Mouse (Mus musculus) T-cell, adult 2 months (primary cell): ENCODE data around the gene Cdhr1.
A peak's percentile ranks its signal among the peaks of the same experiment; 100 is the strongest.
"Not testable (repeated sequence)": the region's sequence is repeated elsewhere in the genome, so short reads cannot be mapped to it uniquely, and the experiment has no call there.

Experiments used
- DNase-seq: peaks from one replicate; pipeline ENCODE4 v3.0.0; 2022; ENCODE audit warnings: low spot score

Gene Cdhr1

DNA sequence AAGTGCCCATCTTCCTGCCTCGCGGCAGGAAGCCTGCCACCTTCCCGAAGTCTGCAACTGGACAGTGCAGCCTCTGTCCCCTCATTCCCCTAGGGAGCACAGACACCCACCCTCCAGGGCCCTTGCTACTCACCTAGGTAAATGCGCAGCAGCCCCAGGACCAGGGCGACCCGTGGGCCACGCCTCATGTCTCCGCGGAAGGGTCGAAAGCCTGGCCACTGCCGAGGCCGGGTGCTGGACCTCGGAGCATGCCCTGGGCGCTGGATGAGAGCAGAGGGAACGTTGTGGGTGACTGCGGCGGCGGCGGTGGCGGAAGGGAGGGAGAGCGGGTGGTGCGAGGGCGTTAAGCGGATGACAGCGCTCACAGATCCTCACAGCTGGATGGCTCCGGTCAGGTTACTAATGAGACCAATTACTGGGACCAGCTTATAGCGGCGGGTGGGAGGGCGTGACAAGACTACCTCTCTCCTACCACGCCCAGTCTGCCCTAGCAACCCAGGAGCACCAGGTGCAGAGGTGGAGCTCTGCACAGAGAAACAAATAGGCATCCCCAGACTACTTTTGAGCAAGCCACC, at the start of gene Cdhr1:
TSS of gene Cdhr1 (minus strand) at position 392 of the 575 bp plus-strand sequence.
- DNase-seq = no peak

DNA sequence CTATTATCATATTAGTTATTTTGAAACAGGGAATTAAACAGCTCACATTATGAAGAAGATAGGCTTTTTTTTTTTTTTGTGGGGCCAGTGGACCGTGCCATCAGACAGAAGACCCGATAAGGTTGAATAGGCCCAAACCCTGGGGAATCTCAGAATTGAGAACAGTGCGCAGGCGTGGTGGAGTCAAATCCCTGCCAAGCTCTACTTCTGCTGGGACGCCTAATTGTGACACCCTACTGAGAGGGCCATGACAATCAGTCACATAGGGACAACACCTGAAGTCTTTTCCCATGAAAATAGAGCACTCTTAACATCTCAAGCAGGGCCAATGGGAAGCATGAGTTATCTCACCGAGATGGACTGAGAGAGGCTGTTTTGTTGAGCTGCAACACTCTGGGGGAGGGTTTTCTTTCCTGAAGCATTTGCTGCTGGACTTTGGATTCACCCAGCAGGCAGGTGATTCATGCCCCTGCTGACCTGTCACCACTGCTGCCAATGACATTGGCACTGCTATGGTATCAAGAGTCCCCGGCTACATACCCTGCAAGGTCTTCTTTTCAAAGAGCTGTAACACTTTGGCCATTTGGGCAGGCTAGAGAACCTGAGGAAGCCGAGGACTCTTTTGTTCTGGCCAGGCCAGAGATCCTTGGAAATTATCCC, 41.0 kb upstream of the Cdhr1 start:
- DNase-seq = no peak

DNA sequence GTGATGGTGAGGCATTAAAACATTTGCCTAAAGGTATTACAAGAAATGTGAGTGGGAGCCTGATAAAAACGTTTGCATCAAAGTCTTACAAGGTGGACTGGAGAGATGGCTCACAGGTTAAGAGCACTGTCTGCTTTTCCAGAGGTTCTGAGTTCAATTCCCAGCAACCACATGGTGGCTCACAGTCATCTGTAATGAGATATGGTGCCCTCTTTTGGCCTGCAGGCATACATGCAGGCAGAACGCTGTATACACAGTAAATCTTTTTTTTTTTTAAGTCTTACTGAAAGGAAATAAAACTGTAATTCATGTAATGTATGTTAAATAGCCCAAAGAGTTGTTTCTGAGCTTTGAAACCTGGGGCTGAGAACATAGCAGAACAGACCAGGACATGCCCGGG, 39.4 kb upstream of the Cdhr1 start:
- DNase-seq = not testable (repeated sequence)

DNA sequence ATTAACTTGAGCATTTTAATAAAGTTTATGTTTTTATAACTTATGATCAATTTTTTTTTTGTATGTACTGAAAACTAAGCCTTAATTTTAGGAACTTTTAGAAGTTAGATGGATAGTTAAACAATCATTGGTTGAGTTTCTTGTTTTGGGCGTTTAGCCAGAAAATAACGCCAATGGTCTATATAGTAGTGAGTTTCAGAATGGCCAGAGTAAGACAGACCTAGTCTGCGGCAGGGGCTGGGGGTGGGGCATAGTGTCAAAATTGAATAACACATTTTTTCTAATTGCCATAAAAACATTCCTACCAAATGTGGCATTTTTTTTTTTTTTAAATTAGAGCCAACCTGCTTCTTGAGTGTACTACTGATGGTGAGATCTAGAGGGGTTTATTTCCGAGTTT, 38.0 kb upstream of the Cdhr1 start:
- DNase-seq = no peak

DNA sequence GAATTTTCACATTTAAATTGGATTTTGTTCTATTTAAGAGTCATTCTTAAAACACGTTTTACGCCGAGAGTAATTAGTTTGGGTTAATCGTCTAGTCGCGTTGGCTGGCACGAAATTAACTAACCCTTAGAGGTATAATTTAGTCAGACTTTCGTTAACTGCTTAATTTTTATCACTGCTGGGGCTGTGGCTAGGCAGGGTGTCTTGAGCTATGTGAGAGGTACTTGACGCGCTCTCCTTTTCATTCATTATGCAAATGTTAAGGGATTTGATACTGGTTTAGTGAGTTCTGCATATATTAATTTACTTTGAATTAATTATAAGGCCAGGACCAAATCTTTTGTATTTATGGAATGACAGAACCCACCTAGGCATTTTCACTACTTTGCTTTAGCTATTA, 37.5 kb upstream of the Cdhr1 start:
- DNase-seq = no peak

DNA sequence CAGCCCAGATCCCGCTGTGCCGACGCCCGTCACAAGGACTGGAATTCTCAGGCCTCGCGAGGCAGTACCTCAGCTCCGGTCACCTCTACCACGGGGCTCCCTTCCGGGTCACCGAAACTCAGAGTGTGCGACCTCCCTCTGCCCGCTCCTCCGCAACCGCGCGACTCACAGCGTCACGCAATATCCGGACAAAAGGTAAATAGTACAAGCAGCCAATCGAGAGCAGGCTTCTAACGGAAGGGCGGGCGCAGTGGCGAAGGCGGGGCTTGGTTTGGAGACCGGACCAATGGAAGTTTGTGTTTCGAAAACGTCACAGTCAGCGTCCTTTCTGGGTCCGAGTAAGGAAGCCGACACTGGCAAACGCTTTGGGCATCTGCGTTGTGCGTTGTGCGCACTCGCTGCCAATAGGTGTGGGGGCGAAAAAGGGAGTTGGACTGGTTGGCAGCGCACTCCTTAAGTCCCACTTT, 37.0 kb upstream of the Cdhr1 start, which contains the start of gene Ghitm:
TSS of gene Ghitm (minus strand) at position 146 of the 467 bp plus-strand sequence.
- peak; percentile 98 for DNase-seq

DNA sequence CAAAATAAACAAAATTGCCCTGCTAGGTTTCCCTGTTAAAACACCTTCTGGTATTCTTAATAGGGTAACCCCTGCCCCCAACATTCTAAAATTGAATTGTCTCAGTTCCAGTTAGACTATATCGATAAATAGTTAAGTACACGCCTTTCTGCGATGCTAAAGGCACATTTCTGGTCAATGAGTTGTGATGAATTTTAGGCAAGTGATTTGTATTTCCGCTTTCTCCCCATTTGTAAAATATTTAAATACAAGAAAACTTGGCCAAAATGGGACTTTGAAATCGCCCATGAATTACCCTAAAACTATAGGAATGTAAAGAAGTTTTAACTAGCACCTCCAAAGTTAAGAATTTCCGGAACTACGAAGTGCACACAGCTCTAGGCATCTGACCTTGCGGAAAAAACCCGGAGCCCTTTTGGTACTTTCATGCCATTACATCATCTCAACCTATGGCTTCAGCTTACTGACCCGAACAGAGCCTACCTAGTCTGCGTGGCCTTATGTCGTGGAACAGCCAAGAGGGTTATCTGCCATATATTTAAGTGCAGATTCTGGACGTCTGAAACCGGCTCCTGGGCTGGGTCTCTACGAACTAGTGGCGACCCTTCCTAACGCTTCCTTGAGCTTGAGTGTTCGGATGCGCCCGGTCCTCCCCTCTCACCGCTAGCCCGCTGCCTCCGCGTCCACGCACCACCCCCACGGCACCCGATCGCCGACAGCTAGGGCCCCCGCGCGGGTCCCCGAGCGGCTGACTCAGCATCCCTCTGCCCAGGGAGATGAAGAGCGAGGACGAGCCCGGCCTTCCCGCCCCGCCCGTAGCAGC, 36.4 kb upstream of the Cdhr1 start:
- peak; percentile 48 for DNase-seq

DNA sequence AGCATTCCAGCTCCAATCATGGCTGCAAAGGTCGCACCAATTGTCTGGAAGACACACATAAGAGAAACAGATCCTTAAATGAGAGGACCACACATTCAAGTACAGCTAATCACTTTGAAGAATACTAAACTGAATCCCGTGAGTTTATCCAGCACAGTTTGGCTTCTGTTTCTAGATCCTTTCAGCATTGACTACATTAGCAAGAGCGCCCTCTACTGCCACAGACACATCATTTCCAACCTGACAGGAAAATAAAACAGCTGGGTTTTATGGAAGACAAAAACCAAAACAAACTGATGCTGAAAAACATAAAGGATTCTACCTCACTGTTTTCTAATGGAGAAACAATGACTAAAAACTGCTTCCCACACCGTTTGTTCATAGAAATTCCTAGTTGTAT, 29.5 kb upstream of the Cdhr1 start:
- peak; percentile 37 for DNase-seq

DNA sequence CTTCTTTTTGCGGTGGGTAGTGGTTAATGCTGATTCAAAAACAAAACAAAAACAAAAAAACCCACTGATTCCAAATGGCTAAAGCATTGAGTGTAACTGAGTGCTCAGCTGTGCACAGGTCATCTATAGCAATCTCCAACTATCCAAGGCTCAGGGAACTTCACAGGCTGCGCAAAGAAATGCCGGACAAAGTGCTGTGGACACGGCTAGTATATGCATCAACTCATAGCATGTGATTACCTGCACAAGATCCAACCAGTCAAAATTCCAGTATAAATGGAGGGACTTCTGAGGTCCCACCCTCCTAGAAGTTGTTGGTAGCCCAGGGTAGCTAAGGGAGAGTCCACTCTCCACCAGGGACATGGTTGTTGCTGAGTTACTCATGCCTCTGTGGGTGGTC, 21.1 kb upstream of the Cdhr1 start:
- no peak for DNase-seq

DNA sequence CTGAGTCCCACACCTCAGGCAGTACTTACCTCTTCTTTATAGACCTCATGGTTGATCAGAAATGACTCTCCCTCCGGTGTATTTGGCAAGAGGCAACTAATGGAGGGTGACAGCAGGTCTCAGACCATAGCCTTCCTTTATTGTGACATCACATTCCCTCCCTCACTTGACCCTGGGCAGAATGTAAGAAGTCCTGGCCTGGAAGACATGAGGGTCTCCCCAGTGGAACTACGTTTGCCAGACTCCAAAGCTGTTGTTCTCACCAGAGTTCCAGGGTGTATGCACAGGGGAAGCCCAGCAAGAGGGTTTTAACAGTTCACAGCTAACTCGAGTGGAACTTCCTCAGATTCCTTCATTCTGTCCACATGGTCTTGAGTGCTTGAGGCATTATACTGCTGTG, 15.8 kb upstream of the Cdhr1 start, which contains the start of gene 2610528A11Rik:
TSS of gene 2610528A11Rik (minus strand) at position 101 of the 400 bp plus-strand sequence.
- no peak for DNase-seq

DNA sequence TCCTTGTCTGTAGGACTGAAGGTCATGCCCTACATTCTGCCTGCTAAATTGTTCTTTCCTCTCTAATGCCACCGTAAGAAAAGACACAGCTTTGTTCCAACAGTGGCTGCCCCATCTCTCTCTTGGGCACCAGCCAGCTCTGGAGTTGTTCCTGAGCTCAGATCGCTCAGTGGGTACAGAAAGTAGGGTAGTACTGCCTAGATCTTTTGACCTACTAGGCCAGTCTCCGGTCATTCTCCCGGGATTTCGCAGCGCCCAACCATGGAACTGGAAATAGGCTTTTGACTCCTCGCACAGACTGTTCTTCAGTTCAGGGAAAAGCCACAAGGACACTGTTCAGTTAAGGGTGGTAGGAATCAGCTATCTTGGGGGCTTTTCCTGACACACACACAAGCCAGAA, 14.8 kb upstream of the Cdhr1 start:
- DNase-seq = no peak

DNA sequence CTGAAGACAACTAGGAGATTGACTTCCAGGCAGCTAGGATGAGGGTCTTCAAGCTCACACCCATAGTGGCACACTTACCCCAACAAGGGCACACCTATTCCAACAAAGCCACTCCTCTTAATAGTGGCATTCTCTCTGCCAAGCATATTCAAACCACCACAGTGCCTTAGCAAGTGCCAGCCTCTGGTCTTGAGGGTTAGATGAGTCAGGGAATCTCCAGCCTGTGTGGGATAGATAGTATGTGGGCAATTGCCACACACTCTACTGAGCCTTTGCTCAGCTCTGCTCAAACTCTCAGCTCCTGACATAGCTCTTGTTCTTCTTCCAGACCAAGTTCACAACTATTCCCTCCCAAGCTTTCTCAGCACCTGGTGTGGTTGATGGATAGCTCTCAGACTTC, 13.2 kb upstream of the Cdhr1 start:
- DNase-seq = no peak

DNA sequence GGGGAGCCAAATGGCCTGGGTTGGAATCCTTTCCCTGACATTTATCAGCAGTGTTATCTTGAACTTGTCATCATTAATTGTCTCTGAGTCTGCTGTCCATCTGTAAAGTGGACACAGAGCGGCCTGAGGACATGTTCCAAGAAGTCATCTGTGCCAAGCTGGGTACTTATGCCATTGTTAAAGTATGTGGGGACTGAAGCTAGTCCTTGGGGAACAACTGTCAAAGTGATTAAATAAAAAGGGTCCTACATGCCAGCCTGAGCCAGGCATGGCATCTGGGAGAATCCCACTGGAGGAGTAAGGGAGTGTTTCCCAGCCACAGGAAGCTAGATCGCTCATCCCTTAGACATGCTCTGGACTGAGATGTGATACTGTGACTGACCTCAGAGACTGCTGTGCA, 12.3 kb upstream of the Cdhr1 start:
- DNase-seq = no peak

DNA sequence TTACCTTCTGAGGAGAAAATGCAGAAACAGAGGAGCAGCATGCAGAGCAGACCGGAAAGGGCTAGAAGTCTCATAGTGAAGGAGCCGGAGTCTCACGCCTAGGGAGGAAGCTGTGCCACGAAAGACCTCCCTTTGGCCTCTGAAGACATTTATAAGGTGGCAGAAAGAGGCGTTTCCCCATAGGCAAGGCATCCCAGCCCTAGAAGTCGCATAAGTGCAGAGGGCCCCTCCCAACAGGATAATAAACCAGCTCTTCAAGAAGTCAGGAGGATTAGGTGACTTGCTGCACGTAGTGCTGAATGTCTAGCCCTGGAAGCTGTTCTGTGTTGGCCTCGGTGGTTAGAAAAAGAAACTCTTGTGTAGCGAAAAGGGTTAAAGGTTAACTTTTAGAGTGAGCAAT, 11.8 kb upstream of the Cdhr1 start:
- no peak for DNase-seq

DNA sequence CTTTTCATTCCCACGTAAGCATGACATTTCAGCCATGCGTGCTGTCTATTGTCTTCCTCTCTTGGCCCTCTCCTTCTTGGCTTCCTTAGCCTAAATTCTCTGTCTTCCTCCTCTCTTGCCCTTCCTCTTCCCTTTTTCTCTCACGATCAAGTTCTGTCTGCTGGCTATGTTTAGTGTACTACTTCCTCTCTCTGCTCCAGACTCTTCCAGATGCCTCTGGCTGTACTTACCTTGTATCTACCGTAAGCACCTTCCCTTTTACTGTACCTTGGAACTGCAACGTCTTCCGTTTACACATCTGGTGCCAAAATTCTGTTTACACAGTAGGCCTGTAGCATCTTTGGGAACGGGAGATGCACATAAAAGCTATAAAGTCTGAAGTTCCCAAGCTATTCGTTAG, 11.3 kb upstream of the Cdhr1 start:
- no peak for DNase-seq

DNA sequence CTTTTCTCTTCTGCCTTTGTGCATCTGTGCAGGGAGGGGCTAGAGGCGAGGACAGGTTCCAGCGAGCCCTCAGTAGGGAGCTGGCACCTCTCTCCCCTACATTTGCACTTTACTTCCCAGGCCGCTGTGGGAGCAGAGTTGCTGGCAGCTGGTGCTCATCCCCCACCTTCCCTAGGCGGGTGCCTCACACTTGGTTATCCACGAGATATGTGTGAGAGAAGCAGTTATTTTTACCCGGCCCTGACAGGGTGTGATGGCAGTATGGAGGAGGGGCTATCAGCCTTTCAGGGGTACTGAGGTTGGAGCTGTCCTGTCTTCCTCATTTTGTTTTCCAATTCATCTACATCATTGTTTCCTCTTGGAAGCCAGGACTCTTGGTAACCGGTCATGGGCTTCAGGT, 7.7 kb upstream of the Cdhr1 start:
- no peak for DNase-seq

DNA sequence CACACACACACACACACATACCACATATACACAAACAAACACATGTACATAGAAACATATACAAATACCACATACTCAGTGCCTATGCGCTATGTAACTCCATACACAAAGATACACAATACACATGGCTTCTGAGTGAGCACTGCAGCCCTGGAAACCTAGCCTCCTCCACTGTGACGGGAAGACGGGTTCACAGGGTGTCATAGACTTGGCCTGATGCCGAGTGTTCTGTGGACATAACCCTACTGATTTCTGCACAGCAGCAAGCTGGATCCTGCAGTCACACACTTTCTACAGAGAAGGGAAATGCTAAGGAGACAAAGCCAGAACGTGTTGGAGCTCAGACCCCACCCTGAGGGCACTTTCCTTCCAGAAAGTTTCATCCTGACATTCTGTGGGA, 6.6 kb upstream of the Cdhr1 start:
- no peak for DNase-seq

DNA sequence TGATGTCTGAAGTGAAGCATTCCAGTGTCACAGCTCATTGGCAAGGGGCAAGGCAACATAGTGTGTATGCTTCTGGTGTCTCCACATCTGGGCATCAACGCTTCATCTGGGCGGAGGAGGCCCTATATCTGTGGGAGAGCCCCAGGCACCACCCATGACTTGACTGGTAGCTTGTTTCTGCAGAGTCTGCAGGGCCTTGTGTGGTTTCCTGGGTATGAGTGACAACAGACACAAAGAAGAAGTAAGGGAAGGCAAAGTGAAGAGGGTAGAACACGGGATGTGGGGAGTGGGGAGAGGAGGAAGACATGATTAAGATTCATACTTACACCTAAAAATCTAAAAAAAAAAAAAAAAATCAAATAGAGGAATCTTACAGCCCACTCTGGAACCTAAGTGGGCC, 4.3 kb upstream of the Cdhr1 start:
- DNase-seq = no peak

DNA sequence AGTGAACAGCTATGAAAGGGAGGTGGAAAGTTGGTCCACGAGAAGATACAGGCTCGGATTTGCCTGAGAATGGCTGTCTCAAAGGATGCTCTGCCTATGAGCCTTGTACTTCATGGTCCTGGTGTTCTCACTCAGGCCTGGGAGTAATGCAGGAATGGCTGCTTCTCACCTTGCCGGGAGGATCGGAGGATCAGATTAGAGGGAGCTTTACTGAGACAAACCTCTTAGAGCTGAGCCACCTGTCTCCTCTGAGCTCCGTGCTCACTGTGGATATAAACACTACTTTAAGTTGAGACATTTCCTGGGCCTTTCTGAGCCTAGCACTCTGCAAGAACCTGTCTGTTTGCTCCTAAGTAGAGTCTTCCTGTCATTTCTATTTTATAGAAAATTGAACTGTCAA, 3.4 kb upstream of the Cdhr1 start:
- no peak for DNase-seq

DNA sequence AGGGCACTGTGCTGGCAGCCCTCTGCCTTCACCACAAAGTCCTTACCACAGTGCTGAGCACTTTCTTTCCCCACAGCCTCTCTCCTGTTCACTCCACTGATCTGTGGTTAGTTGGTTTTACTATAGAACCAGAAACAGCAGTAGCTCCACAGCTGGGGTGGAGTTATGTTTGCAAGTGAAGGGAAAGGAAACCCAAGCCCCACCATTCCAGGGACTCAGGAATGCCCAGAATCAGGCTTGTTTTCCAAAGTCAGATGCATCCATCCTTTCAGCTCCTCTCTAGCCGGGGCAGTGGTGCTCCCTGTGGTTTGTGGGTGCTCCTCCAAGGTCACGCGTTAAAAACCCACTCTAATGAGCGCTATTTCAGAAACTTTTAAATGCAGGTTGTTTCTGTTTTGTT, 2.6 kb downstream of the Cdhr1 start:
- DNase-seq = no peak

DNA sequence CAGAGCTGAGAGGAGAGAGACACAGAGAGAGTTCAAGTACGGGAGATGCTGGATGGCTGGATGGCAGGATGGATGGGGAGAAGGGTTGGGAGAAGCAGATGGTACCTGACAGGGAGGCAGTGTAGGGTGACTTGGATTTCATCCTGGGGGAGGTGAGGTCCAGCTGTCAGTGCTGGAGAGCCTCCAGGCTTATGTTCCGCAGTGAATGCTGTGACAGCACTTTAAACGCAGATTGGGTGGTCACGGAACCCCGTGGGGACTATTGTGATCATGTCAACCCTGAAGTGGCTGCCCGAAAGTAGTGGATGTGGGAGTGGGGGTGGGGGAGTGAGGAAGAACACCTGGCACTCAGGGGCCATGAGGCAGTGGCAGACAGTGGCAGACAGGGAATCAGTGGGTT, 3.7 kb downstream of the Cdhr1 start:
- DNase-seq = no peak

DNA sequence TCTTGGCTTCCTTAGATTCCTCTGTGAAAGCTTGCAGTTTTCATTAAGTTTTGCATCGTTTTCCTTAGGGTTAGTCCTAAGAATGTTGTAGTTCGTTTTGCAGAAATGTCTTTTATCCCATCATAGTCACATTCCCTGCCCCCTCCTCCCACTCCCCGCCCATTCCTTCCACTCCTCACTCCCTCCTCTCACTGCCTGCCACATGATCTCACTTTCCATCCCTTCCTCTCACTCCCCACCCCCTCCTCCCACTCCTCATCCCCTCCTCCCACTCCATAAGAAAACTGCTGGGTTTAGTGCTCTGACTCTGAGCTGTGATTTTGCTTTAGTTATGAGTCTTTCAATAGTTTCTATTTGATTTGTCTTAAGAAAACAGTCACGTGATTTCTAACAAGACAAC, 14.4 kb downstream of the Cdhr1 start:
- no peak for DNase-seq

DNA sequence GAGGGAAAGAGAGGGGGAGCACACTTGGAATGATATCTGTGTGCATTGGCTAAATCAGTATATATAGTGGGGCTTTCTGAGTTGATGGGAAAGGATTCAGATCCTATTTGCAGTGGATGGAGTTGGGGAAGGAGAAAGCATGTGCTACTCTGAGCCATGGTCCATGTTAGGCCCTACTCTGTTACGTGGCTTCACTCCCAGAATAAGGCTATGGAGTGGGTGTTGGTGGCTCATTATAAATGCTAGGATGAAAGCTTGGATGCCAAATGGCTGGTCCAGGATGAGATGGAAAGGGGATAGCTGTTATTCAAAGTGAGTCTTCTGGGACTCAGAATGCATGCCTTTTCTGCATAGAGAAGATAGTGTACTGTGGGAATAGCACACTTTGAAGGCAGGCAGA, 17.4 kb downstream of the Cdhr1 start:
- DNase-seq = no peak
